Mouse (Mus musculus) mesoderm, embryonic 11.5 days (tissue): Measurements from ENCODE around the gene Gse1.

Experiments
- DNase-seq: peaks from one replicate; pipeline ENCODE4 v3.0.0-alpha.2; 2012; ENCODE audit warnings: low read depth, low spot score

Gene Gse1

GRCm38 (mm10) chr8:120569123-120569522 is 340.9 kb downstream of the Gse1 start:
- DNase-seq = no peak

GRCm38 (mm10) chr8:120569939-120570715 is 341.9 kb downstream of the Gse1 start:
- DNase-seq = peak; percentile 78

DNA sequence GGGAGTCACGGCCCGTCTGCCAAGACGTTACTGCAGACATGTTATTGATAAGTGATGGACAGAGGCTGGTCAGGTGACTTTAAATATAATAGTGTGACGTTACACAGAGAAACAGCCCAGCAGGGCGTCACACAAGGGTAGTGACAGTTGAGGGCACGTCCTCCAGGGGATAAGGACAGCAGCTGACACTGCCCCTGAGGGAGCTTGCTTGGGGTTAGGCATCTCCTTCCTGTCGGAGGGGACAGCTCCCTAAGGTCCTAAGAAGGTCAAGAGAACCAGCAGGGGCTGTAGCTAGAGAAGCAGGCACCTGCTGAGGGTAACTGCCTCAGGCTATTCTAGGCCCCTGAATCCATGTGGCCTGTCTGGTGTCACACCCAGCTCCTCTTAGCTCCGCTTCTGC is 343.3 kb downstream of the Gse1 start:
- DNase-seq = no peak

DNA sequence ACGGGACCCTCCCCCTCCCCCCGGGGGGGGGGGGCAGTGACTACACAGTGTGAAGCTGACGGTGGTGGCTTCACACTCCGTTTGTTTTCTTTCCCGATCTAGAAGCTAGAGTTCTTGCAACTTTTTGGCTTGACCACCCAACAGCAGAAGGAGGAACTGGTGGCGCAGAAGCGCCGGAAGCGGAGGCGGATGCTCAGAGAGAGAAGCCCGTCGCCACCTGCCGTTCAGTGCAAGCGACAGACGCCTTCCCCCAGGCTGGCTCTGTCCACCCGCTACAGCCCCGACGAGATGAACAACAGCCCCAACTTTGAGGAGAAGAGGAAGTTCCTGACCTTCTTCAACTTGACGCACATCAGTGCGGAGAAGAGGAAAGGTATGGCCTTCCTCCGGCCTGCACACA is 344.3 kb downstream of the Gse1 start:
- no peak for DNase-seq

- no peak for DNase-seq
These were observed 345.6 kb downstream of the Gse1 start for GRCm38 (mm10) chr8:120573866-120574265.

GRCm38 (mm10) chr8:120574941-120575340 is 346.7 kb downstream of the Gse1 start:
- no peak for DNase-seq

DNA sequence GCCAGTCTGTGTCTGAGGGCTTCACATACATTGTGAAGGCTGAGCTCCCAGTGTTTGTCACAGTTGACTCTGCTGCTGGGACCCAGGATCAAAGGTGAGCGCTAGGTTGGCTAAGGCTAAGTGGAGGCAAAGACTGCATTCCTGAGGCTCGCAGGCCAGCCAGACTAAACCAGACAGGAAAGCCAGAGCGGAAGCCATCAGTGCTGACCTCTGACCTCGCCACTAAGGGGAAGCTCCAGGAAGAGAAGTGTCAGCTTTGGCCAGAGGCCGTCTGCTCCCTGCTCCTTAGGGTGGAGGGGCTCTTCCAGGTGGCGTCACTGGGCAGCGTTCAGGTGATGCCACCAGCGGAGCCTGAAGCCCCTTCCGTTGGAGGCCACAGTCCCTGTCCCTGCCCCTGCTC is 347.5 kb downstream of the Gse1 start:
- peak; percentile 61 for DNase-seq

- DNase-seq = no peak
These were observed 349.6 kb downstream of the Gse1 start for GRCm38 (mm10) chr8:120577821-120578220.

DNA sequence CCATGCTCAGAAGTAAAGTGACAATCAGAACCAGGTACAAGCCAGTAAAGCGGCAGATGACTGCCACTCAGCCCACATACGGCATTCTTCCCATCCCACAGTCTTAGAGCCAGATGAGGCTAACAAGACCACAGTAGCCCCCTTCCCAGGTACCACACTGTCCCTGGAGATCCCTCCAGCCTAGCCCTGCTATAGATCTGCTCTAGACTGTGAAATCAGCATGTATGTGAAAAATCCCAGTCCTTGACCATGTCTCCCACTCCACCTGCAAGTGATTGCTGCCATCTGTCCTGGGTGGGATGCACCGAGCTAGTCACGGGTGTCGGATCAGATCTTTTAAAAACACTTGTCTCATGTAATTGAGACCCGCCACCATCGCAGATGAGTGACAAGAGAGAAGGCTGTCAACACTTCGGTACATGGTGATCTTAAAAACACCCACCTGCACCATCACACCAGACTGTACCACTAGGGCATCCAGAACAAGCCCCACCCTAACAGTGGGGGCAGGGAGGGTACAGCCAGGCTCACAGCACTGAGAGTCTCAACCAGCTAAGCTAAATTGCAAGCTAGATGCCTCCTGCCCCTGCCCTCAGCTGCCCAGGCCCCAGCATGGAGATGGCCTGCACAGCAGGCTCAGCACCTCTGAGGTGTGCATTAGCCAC is 352.2 kb downstream of the Gse1 start:
- DNase-seq = no peak

DNA sequence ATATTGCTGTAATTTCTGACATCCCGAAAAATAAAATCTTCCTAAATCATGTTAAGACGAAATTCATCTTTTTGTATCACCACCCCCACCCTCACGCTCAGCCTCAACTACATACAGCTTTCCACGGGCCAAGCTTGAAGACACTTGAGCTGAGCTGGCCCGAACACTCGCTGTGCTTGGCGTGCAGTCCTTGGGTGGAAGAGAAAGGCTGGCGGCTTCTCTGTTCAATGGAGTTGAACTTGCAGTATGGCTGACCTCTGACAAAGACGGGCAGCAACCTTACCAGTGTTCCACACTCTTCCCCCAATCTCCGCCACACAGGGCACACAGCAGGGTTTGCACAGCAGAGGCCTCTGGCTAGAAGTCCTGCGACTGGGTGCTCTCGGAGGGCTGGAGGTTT is 353.1 kb downstream of the Gse1 start:
- no peak for DNase-seq

DNA sequence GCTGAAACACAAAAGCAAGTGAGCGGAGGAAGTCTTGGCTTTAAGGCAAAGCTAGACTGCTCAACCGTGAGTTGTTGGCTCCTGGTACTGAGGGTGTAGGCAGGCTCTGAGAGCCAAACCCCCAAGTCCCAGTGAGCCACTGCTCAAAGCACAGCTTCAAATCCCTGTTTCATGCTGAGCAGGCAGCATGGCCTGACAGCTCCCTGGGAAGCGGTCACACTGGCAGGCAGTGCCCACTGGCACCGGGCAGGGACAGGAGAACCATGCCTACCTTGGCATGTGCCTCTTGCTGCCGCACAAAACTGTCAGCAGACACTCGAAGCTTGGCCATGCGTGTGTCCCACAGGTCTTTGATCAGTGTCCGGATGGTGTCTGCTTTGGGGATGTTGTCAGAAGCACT is 353.6 kb downstream of the Gse1 start:
- DNase-seq = no peak

- no peak for DNase-seq
These were observed 357.3 kb downstream of the Gse1 start for GRCm38 (mm10) chr8:120585521-120585920.

- peak; percentile 99 for DNase-seq
These were observed 360.9 kb downstream of the Gse1 start, which contains the start of gene Gins2 for GRCm38 (mm10) chr8:120588908-120589771. TSS of gene Gins2 (minus strand) at chr8:120589304.

DNA sequence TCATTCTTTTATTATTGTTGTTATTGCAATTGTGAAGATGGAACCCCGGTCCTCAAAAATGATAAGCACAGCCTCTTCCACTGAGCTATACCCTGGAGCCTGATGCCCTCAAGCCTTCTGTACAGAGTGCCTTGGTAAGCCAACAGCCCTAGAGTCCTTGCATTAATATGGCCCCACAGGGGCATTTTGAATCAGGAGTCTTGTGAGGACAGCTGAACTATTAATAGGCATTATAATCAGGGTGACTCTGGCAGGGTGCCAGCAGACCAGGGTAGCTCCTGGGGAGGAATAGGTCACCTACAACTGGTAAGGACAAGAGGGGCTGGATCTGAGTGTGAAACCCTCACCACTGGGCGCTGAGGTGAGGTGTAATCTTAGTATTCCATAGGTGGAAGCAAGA is 361.7 kb downstream of the Gse1 start:
- no peak for DNase-seq

DNA sequence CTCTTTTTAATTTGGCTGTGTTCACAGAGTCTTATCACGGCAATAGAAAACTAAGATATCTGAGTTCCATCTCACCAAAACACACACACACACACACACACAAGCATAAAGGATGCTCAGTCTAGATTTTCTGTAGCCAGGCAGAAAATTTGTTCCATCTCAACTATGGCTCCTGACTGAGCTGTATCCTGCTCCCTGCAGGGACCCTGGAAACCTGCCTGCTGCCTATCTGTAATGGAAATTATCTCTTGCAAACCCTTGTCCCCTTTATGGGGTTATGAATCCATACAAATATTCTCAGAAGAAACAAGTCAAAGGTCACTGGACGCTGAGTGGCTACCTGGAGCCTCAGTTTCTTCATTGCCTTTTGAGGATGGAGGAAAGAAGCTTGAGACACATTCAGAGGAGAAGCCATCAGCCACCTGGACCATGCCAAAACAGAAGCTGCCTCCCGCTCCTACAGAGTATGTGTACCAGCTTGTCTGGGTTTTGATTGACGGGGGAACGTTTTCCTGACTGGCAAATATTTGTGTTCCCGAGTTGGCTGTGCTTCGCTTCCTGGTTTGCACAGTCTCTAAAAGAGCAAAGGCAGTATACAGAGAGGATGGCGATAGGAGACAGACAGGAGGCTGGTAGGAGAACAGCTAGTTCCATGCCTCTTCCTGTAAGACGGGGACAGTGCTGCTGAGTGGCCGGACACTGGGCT is 363.5 kb downstream of the Gse1 start:
- no peak for DNase-seq

GRCm38 (mm10) chr8:120594571-120594970 is 366.3 kb downstream of the Gse1 start:
- no peak for DNase-seq

DNA sequence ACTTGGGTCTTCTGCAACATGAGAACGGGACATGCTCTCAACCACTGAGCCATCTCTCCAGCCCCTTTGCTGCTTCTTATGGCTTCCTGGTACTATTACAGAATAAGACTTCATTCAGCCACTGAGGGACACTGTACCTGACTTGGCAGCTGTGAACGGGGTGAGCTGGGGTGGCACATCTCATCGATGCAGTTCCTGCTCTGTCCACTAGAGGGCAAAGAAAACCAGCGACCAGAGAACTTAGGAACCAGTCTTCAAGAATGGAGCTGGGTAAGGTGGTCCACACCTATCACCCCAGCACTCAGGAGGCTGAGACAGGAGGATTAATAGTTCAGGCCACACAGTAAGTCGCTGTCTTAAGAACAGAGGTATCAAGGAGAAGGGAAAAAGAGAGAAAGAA is 367.7 kb downstream of the Gse1 start:
- peak; percentile 84 for DNase-seq

GRCm38 (mm10) chr8:120598579-120598978 is 370.3 kb downstream of the Gse1 start:
- DNase-seq = peak; percentile 49

DNA sequence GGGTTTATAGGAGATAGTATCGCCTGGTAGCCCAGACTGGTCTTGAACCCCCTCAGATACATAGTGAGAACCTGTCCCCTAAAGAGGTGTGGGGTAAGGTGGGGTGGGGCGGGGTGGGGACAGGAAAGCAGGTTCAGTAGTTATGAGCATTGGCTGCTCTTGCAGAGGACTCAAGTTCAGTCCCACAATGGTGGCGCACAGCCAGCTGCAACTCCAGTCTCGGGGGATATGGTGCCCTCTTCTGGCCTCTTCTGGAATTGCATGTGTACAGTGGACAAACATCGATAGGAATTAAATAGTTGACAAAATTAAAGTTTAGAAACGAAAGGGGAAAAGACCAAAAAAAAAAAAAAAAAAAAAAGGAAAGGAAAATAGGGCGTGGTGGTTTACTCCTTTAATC is 371.2 kb downstream of the Gse1 start:
- peak; percentile 61 for DNase-seq

- peak; percentile 68 for DNase-seq
These were observed 374.4 kb downstream of the Gse1 start for GRCm38 (mm10) chr8:120602672-120603071.

GRCm38 (mm10) chr8:120607460-120607859 is 379.2 kb downstream of the Gse1 start:
- no peak for DNase-seq

DNA sequence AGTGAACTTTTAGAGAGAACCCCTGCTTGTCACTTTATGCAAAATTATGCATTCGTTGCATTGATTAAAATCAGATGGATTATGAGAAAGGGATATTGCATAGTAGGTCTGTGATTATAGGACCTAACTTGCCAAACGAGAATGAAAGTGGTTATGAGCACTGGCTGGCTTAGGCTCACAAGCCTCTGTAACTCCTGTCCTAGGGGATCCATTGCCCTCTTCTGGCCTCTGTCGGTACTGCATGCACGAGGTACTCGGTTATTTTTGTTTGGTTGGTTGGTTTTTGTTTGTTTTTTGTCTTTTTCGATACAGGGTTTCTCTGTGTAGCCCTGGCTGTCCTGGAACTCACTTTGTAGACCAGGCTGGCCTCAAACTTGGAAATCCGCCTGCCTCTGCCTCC is 379.6 kb downstream of the Gse1 start:
- DNase-seq = peak; percentile 72
